Mouse (Mus musculus): ENCODE measurements around the gene Mrpl57. TPM values are rescaled to one million over a fixed set of nuclear protein-coding genes. Genes with fewer than 3 reads are reported as not detected.

The Mrpl57 gene
- polyA plus RNA-seq, 1 experiment from 2014 or later, result 124 TPM

DNA sequence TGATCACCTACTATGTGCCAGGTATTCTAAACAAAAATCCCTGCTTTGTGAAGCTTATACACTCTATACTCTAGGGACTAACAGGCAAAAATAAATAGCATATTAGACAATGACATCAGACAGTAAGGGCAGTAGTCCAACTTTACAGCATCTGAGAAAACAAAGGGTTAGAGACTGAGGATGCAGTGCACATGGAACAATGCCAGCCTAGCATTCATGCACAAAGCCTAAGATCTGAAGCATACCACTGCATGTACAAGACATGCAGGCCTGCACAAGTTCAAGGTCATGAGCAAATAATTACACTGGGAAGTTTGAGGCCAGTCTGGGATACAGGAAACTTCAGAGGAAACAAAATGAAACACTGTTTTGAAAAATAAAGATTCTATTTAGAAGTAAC lies 33.5 kb downstream of the Mrpl57 start:
- no peaks in the 10 kb centered on the region for H3K4me1 ChIP-seq (replicated peaks)
- ATAC-seq (ENCODE audit: insufficient number of reproducible peaks, low FRiP score), result no peak
- peaks cover 36% of the 10 kb centered on the region for H3K36me3 ChIP-seq
- H3K4me2 ChIP-seq, result no peak overlapping the region
- no peak overlapping the region for H3K4me3 ChIP-seq
- no peak overlapping the region for H3K9ac ChIP-seq
- H3K9me3 ChIP-seq (replicated peaks), result no peaks in the 10 kb centered on the region
- H3K27me3 ChIP-seq (replicated peaks), result no peaks in the 10 kb centered on the region
- H3K27ac ChIP-seq (ENCODE audit: poor library complexity, severe bottlenecking), result no peak overlapping the region

GRCm38 (mm10) chr14:57861987-57862412 lies 36.0 kb downstream of the Mrpl57 start:
- Histone ChIP-seq H3K4me3 (no peak overlapping the region), H3K4me1 (replicated peaks) (no peaks in the 10 kb centered on the region), H3K9me3 (replicated peaks) (no peaks in the 10 kb centered on the region), H3K9ac (no peak overlapping the region), H3K27ac (ENCODE audit: poor library complexity, severe bottlenecking) (no peak overlapping the region), H3K4me2 (no peak overlapping the region), H3K36me3 (peaks cover 44% of the 10 kb centered on the region), H3K27me3 (replicated peaks) (no peaks in the 10 kb centered on the region)
- ATAC-seq (ENCODE audit: insufficient number of reproducible peaks, low FRiP score), result no peak
- WGBS, result 79% methylated on average over 4 of the region's 4 CpGs

- Histone ChIP-seq H3K4me2 (no peak overlapping the region), H3K27ac (ENCODE audit: poor library complexity, severe bottlenecking) (no peak overlapping the region), H3K4me1 (replicated peaks) (no peaks in the 10 kb centered on the region), H3K9ac (no peak overlapping the region), H3K27me3 (replicated peaks) (no peaks in the 10 kb centered on the region), H3K4me3 (no peak overlapping the region), H3K9me3 (replicated peaks) (no peaks in the 10 kb centered on the region), H3K36me3 (peaks cover 42% of the 10 kb centered on the region)
- ATAC-seq (ENCODE audit: insufficient number of reproducible peaks, low FRiP score), result no peak
- 50% methylated on average over 2 of the region's 2 CpGs for WGBS
Observed at GRCm38 (mm10) chr14:57863129-57863528, 37.1 kb downstream of the Mrpl57 start.

GRCm38 (mm10) chr14:57865256-57865655 lies 39.2 kb downstream of the Mrpl57 start:
- H3K36me3 ChIP-seq, result peaks cover 52% of the 10 kb centered on the region
- ATAC-seq (ENCODE audit: insufficient number of reproducible peaks, low FRiP score), result no peak

DNA sequence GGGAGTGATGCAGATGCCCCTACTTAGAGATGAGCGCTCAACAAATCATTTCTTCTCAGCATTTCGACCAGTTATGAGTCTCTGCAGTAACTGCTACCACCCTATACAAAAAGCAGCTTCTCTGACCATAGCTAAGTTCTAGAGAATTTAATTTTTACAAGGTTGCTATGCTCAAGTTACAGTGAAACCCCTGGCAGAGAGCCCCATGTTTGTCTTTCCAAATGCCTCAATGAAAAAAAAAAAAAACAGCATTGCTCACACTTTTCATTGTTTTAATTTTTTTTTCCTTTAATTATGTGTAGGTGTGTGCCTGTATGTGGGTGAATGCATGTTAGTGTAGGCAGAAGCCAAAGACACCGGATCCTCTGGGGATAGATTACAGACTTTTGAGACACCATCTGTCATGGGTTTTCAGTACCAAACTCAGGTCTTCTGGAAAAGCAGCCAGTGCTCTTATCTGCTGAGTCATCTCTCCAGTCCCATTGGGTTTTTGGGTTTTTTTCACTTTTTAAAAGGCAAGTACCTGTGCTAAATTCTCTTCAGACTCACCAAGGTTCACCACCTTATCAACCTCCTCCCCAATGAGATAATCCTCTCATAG lies 40.7 kb downstream of the Mrpl57 start:
- Histone ChIP-seq H3K4me3 (no peak overlapping the region), H3K4me2 (no peak overlapping the region), H3K27ac (ENCODE audit: poor library complexity, severe bottlenecking) (no peak overlapping the region), H3K9ac (no peak overlapping the region), H3K9me3 (replicated peaks) (no peaks in the 10 kb centered on the region), H3K36me3 (peaks cover 54% of the 10 kb centered on the region), H3K27me3 (replicated peaks) (no peaks in the 10 kb centered on the region), H3K4me1 (replicated peaks) (no peaks in the 10 kb centered on the region)
- WGBS, result 93% methylated on average over 3 of the region's 3 CpGs
- no peak for ATAC-seq (ENCODE audit: insufficient number of reproducible peaks, low FRiP score)

More at GRCm38 (mm10) chr14:57865256-57865655, 39.2 kb downstream of the Mrpl57 start:
- no peak overlapping the region for H3K4me2 ChIP-seq
- H3K9ac ChIP-seq, result no peak overlapping the region
- H3K27me3 ChIP-seq (replicated peaks), result no peaks in the 10 kb centered on the region
- H3K4me1 ChIP-seq (replicated peaks), result no peaks in the 10 kb centered on the region
- no peaks in the 10 kb centered on the region for H3K9me3 ChIP-seq (replicated peaks)
- no peak overlapping the region for H3K4me3 ChIP-seq
- 81% methylated on average over 3 of the region's 3 CpGs for WGBS
- no peak overlapping the region for H3K27ac ChIP-seq (ENCODE audit: poor library complexity, severe bottlenecking)

DNA sequence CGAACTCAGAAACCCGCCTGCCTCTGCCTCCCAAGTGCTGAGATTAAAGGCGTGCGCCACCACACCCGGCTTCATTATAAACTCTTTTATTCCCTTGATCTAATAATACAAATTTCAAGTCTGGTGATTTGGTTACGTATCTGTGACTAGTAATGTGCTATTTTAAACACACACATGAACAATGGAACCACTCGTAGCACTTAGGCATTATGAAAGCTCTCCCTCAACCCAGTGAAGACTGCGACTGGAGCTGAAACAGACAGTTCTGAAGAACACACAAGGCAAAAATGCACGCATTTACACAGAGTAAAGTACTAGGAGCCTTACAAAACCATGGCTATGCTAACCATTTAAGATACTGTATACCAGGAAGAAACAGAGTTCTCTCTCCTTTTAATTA lies 51.9 kb downstream of the Mrpl57 start:
- no peak overlapping the region for H3K4me2 ChIP-seq
- no peak overlapping the region for H3K9ac ChIP-seq
- H3K4me1 ChIP-seq (replicated peaks), result peaks cover 18% of the 10 kb centered on the region
- 81% methylated on average over 9 of the region's 9 CpGs for whole genome bisulfite sequencing
- no peak for ATAC-seq (ENCODE audit: insufficient number of reproducible peaks, low FRiP score)
- peaks cover 17% of the 10 kb centered on the region for H3K36me3 ChIP-seq
- no peaks in the 10 kb centered on the region for H3K27me3 ChIP-seq (replicated peaks)
- H3K27ac ChIP-seq (ENCODE audit: poor library complexity, severe bottlenecking), result no peak overlapping the region
- no peak overlapping the region for H3K4me3 ChIP-seq
- no peaks in the 10 kb centered on the region for H3K9me3 ChIP-seq (replicated peaks)

Small RNAs within 50 kb of the gene (microRNA-seq; reads per million reads assigned to microRNA genes)
- gene Mir3077, result not detected

Other genes with a start within 250 kb of the Mrpl57 start
- 19.2 and 19.5 TPM in 2 replicates for gene Xpo4, start 160.8 kb upstream of the Mrpl57 start, polyA plus RNA-seq (2016; fragmentation: Nextera tagmentation; extraction: Ambion mirVana)
- gene Gm49361, start 80.1 kb upstream of the Mrpl57 start, polyA plus RNA-seq (2016; fragmentation: Nextera tagmentation; extraction: Ambion mirVana), result not detected in 2 replicates
- gene Lats2, start 67.8 kb upstream of the Mrpl57 start, polyA plus RNA-seq (2016; fragmentation: Nextera tagmentation; extraction: Ambion mirVana), result 33.3 and 36.0 TPM in 2 replicates
- 18.6 and 19.4 TPM in 2 replicates for gene Sap18, start 28.1 kb upstream of the Mrpl57 start, polyA plus RNA-seq (2016; fragmentation: Nextera tagmentation; extraction: Ambion mirVana)
- 31.7 and 33.9 TPM in 2 replicates for gene Ska3, start within 50 bp of the Mrpl57 start, polyA plus RNA-seq (2016; fragmentation: Nextera tagmentation; extraction: Ambion mirVana)
- 47.3 and 48.6 TPM in 2 replicates for gene Zdhhc20, start 64.0 kb downstream of the Mrpl57 start, polyA plus RNA-seq (2016; fragmentation: Nextera tagmentation; extraction: Ambion mirVana)
- 103 and 106 TPM in 2 replicates for gene Micu2, start 173.0 kb downstream of the Mrpl57 start, polyA plus RNA-seq (2016; fragmentation: Nextera tagmentation; extraction: Ambion mirVana)
- 8.5 and 10.3 TPM in 2 replicates for gene Fgf9, start 244.3 kb downstream of the Mrpl57 start, polyA plus RNA-seq (2016; fragmentation: Nextera tagmentation; extraction: Ambion mirVana)